Mouse (Mus musculus) lung, postnatal 4 days (tissue): ENCODE measurements around the gene Kdelc2.

ENCODE experiments used
- DNase-seq, 2 experiments: peaks; one replicate each; pipeline ENCODE4 v3.0.0; 2021

The Kdelc2 gene

DNA sequence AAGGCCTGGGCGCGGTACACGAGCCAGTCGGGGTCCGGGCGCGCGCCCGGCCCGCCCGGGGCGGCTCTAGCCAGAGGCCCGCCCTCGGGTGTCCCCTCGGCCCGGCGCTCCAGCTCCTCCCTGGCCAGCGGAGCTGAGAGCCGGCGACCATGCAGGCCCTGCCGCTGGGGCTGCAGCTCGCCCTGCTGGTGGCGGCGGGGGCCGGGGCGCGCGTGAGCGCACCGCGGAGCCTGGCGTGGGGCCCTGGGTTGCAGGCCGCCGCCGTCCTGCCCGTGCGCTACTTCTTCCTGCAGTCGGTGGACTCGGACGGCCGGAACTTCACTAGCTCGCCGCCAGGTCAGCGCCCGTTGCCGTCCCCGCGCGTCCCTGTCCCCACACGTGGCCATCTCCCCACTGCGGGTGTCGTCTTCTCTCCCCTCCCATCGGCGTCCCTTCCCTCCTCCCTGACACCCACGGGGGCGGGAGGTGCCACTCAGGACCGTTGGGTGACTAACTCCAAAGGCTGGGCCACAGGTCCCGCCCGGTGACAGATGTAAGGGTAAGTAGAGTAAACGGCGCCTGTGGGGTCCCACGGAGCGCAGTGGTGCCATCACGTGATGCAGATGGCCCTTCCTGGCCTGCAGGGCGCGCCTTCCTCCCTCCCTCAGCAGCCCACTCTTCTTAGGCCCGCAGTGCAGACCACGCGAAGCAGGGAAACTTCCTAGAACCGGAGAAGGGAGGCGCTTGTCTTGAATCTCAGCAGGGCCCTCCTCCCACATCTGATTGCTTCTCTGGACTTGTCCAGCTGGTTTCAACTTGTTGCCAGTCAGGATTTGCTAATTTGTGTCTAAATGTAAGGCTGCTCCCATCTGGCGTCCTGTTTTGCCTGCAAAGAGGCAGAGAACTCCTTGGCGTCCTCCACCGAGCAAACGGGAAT, at the start of gene Kdelc2:
Kdelc2 (plus strand) TSS at position 75 of the 916 bp plus-strand sequence.
- peak; percentile 85 to 92 for DNase-seq

DNA sequence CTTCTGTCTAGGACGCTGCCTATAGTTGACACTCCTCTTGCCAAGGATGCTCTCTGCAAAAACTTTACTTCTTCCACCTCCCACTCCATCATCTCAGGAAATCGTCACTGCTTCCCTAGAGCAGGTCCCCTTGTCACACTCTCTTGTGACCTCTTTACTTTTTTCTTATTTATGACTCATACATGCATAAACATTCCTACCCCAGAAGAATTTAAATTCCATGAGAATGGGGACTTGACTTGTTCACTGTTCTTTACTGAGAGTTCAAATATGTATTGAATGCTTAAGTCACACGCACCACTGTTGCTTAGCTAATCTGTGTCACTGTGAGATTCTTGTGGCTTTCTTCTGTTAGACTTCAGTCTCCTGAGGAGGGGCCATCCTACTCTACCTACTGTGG, 48.7 kb upstream of the Kdelc2 start:
- DNase-seq: no peak

DNA sequence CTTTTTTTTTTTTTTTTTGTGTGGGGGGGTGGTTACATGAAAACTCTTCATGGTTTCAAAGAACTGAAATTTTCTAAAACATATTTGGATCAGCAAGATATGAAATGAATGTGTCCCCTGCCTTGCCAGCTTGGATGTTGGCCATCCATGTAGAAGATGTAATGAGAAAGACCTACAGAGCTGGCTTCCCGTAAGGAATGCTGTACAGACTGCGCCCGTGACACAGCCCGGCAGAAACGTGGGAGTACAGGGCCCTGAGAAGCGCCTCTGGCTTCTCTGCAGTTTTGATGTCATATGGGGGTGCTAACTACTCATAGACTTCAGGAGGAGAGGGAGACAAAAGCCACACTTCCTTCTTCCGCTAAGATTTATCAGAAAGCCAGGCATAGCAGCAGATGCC, 44.2 kb upstream of the Kdelc2 start:
- no peak for DNase-seq

DNA sequence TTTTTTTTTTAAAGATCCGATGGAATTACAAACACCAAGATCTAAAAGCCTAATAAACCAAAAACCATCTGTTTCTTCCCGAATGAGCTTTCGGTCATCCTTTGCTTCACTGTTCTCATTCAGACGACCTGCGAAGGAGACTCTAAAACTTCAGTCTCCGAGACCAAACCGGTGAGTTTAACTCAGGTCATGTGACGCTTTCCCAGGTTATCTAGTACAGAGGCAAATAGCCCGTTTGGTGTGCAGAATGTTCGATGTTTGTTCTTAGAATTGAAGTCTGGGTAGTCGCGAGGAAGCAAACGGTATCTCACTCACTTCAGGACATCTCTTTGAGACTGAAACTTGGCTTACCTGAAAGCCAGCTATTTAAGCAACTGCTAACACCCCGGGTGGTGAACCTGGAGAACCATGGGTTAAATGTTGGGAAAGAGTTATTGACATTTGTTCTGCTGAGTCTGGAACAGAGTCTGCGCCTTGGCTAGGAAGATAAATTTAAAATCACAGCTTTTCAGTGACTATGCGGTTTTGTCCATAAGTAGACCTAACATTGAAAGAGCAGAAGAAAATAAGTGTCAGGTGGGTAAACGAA, 43.4 kb upstream of the Kdelc2 start:
- no peak for DNase-seq

DNA sequence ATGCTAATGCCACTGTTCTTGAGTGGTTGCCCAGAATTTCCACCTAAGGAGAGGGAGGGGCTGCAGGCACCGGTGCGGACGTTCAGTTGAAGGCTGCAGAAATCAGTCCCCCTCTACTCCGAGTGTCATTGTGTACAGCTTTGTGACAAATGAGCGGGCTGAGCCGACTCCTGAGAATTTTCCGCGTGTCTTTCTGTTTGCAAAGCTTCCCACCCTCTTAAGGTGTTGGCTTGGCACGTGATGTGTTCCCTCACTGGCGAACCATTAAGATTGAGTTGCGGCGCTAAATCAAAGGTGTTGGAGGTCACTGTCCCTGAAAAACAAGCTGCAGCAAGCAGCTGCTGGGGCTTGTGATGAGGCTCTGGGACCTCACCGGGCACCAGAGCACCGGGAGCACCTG, 42.9 kb upstream of the Kdelc2 start:
- DNase-seq: peak; percentile 38 to 52

DNA sequence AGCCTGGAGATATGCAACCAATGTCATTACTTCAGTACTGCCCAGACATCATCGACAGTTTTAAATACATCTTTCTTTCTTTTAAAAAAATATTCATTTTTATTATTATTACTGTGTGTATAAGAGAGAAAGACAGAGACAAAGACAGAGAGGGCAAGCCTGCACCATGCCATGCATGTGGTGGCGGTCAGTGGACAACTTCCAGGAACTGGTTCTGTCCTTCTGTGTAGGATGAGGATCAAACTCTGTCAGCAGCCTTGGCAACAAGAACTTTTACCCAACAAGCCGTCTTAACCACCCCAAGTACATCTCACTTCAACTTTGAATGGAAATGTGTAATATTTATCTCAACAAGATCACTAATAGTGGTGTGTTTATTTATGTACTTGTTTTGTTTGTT, 41.8 kb upstream of the Kdelc2 start:
- no peak for DNase-seq

DNA sequence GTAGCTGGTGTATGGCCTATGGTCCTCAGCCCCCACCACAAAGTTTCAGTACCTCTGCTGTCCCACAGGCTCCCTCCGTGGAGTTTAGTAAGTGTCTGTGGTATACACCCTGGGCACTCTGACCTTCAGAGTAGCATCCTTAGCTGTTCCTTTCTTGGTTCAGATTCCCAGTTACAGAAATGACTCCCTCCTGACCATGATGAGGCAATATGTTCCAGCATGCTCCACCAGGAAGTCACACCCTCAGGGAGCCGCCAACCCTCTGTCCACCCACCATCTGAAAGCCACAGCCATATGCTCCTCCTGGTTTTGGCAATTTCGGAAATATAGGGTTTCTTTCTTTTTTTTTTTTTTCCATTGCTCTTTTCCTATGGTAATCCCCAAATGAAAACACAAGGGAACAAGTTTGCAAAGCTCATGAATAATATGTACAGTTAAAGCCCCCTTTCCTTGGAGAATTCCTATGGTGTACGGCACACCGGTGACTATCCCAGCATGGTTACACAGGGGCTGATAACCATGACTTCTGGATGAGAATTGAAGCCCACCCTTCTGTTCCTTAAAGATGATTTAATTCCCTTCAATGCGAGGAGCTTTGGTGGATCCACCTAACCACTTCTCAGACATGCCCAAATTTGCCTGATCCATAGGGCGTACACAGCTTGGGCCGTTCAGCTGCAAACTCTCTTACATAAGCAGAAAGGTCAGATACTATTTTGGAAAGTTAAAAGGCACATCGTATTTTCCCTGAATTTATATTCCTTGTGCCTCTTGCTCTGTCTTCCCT, 39.0 kb upstream of the Kdelc2 start:
- DNase-seq: no peak

DNA sequence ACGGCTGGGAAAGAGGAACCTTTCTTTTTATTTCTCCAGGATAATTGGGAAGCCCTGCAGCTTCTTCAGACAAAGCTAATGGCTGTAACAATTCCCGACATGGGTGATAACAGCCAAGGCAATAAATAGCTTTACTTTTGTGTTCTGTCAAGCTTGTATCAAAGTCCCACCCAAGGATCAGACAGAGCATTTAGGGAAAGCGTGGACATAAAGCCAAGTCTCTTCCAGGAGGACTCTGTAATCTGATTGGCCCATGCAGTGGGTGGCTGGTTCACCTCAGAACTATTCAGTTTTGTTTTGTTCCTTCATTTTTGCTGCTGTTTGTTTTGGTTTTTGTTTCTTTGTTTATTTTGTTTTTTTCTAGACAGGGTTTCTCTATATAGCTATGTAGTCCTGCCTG, 38.1 kb upstream of the Kdelc2 start:
- no peak for DNase-seq

DNA sequence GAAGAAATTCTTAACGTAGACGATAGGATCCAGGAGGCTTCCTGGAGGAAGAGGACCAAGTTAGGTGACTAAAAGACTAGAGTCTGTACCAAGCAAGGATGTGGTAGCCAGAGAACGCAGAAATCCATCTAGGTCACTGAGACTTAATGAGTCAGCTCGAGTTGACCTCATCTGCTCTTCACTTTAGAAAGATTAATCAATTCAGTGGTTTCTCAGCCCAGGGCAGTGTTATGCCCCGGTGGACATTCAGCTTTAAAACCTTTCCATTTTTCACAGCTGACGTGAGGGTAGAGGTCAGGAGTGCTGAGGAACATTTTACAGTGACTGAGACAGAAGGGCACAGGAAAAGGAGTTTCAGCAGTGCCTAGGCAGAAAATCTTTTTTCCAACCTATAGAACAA, 37.4 kb upstream of the Kdelc2 start:
- DNase-seq: no peak

DNA sequence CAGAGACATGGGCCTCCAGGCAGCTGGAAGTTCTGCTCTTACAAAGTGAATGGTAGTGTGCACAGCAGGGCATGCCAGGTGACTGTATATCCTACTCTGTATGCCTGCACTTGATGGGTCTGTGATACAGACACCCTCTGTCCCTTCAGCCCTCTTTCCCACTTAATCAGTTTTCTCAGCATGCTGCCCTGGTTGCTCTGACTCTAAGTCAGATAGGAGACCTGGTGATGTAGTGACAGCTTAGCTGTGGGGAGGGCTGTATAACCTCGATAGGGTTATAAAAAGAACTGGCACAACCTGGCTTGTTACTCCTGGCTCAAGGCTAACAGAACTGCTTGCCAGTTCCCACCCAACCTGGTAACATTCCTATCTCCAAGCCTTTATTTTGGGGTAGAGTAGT, 34.6 kb upstream of the Kdelc2 start:
- DNase-seq: no peak

DNA sequence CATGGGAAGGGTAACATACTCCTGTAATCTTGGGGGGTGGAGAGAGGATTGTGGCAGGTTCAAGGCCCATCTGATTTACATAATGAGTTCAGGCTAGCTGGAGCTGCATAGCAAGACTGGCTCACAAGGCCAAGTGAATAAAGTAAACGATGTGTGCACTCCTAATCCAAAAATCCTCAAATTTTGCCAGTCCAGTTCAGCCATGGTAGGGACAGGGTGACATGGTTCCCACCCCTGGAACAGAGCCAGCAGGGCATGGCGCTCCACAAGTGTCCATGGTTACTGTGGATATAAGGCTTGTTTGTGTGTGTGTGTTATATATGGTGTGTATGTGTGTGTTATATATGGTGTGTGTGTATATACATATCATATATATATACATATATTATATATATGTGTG, 33.5 kb upstream of the Kdelc2 start:
- DNase-seq: no peak

DNA sequence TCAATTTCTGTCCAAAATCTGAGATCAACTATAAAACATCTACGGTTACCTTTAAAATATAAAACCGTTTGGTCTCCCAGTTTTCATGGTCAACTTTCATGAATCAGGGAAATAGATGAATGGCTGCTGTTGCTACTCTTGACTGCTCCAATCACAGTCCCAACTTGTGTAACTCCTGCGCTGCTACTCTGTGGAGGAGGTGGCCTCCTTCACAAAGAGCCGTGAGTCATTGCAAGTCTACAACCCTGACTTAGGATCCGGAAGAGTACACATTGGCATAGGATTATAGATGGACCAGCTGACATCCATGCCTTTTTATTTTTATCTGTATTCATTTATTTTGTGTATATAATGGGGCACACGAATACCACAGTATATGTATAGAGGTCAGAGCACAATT, 31.9 kb upstream of the Kdelc2 start:
- no peak for DNase-seq

DNA sequence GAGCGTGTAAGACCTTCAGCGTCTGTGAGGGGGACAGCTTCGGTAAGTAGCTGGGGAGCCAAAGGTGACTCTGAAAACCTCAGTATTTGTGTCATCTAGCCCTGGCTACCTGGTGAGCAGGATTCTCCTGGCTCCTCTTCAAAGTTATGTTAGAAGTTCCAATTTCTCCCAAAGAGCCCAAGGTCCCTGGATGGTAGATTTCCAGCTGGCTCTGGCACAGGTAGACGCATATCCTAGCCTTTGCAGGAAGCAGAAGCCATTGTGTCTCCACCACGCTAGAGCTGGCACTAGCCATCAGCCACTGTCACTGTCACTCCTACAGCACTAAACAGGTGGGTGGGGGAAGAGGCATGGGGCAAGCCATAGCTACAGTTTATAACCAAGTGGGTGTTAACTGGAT, 30.7 kb upstream of the Kdelc2 start:
- no peak for DNase-seq

DNA sequence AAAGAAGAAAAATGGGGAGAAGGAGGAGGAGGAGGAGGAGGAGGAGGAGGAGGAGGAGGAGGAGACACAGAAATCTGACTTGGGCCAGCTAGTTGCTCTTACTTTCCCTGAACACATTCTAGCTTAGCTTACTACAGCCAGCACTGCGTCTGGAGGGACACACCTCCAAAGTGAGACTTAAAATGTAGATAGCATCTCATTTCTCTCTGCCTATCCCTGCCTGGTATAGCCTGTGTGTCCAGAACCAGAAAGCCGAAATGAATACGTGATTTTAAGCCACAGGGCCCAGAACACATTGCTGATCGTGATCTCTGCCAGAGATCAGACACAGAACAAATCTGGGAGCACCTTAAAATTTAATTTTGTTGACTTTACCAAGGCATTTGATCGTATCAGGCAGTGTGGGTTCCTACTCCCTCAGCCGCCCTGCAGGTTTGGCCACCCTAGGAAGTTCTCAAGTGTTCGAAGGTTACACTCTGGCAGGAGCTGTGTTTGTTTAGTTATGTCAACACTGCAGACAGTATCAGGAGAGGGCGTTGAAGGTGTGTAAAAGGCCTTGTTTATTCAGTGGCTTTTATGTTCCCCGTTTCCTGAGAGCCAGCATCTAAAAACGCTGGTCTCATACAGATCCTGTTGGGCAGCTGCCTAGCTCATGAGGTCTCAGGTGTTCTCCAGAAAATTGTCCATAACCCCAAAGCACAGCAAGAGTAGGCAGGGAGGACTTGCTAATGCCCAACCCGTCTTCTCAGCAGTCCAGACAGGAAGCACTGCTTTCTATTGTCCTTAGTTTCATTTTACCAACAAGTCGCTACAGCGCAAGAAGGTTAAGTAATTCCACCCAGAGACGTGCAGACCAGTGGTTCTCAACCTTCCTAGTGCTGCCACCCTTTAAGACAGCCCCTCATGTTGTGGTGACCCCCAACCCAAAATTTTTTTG, 27.3 kb upstream of the Kdelc2 start:
- DNase-seq: peak; percentile 61 to 75

DNA sequence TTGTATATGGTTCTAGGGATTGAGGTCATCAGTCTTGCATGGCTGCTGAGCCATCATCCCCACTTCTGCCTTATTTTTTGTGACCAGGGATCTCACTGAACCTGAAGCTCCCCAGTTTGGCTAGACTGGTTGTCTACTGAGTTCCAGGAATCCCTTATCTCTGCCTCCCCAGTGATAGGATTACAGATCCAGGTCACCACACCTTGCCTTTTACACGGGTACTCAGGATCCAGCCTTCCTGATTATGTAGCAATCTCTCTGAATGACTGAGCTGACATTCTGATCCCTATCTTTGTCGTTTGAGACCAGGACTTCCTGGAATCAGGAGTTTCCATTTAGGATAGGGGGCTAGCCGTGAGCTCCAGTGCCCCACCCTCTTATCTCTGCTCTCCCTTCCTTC, 12.5 kb upstream of the Kdelc2 start:
- no peak for DNase-seq

DNA sequence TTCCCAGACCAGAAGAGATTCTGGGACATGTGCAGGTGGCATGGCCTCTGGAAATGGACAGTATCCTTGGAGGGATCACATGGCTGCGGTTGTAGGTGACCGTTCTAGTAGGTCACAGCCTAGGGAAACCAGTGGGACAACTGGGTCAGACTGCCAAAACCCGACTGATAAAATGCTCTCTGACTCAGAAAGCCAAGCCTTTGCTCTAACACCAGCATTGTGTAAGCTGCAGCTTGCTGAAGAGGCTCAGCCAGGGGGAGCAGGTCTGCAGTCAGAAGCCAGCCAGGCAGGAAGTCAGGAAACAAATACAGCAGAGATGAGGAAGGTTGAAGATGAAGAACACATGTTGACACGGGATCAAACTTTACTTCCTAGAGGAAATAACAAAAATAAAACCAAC, 7.9 kb upstream of the Kdelc2 start:
- DNase-seq: peak; percentile 31 to 54

DNA sequence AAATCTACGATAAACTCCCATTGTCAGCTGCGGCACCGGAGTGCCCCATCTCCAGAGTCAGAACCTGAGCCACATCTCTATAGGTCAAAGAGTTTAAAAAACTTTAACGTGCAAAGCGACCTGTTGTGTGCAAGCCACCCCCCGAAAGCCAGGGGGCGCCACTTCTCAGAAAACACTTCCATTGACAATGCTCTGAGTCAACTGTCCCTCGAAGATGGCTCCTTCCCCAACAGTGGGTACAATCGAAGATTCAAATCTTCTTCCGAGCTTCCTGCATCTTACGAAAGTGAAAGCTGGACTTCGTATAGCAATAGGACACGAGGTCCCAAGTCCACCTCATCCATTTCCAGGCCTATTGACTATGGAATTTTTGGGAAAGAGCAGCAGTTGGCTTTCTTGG, 7.0 kb upstream of the Kdelc2 start:
- DNase-seq: peak in 1 of 2 experiments; percentile 40

DNA sequence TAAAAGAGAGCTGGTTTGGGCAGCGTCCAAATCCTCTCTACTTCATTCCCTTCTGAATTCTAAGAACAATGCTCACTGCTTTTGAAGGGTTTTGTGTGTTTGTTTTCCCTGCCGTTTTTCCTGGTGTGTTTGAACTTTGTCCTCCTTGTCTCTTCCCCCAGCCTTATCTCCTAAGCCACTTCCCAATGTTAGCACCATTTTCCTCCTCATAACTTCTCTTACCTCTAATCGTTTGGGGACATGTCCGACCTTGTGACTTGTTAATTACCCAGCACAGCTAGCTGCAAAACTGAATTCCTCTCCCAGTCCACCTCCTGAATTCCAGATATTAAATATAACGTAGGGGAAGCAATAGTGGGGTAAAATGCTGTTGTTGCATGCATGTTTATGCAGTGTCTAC, 6.2 kb upstream of the Kdelc2 start:
- no peak for DNase-seq

DNA sequence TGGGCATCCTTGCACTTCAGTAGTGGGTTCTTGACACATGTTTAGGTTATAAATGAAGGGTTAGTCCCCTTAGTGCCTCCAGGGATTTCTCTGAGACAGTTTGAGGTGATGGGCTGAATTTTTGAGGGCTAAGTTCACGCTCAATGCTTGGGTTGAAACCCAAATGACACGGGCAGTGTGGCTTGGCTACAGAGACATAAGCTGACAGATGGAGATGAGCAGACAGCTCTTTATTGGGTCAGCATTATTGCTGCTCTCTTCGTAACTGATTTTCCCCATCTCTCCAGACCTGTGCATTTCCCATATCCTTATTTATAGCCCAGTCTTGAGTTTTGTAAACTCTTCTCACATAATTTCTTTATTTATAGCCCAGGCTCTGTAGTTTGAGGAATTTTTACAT, 5.7 kb upstream of the Kdelc2 start:
- no peak for DNase-seq

DNA sequence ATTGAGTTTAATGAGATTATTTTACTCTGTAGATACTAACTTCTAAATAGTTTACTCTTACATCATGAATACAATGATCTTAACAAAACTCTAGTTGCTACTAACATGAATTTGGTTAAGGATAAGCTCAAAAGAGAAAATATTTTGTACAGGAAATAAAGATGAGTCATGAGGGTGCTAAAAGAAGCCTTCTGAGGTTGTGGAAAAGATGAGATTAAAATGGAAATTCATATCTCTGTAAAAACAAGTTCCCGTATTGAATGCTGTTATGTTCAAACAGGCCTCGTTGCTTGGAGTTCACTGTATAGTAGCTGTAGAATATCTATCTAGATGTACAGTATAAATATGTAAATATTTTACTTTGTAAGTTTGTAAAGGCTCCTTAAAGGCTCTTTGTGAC, 3.2 kb upstream of the Kdelc2 start:
- no peak for DNase-seq

DNA sequence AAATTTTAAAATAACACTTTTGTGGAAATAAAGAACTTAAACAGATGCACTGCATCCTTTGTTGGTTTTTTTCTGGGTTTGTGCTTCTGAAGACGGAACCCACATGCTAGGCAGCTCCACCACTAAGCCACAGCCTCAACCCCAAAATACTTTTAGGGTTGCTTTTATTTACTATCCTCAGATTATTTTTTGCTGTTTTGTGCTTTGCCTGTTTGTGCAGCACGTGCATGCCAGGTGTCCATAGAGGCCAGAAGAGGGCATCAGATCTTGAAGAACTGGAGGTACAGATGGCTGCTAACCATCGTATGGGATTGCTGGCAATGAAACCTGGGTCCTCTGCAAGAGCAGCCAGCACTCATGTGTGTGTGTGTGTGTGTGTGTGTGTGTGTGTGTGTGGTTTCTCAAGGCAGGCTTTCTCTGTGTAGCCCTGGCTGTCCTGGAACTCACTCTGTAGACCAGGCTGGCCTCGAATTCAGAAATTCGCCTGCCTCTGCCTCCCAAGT, 2.7 kb upstream of the Kdelc2 start:
- DNase-seq: no peak

DNA sequence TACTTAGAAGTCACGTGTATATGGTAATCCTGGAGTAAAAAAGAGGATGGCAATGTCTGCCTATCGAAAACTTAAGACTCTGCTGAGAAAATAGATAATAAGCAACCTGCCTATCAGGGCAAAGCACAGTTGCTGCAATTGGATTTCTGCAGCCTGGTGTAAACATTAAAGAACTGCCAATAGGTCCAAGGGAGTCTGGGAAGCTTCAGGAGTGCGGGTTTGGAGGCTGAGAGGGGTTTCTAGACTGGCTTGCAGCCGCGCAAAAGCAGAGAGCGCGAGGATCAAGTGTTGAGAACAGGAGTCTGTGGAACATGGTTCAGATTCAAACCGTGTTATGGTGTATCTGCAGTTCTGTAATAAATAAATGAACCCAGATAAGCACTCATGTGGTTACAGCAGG, 1.0 kb downstream of the Kdelc2 start:
- peak in 1 of 2 experiments; percentile 33 for DNase-seq
